Mouse (Mus musculus) heart, adult 2 months (tissue): ENCODE measurements around the gene Hoxa10. TPM values are rescaled to one million over a fixed set of nuclear protein-coding genes. Genes with fewer than 3 reads are reported as not detected.

Experiments used
- DNase-seq, 2 experiments: peaks; one replicate each; pipeline ENCODE4 v3.0.0; 2021
- H3K27ac ChIP-seq: fragments of 200-600 bp; 2 replicates; pipeline ENCODE4 v1.8.1; 2022
- H3K27me3 ChIP-seq: fragments of 200-500 bp; 2 replicates; pipeline ENCODE4 v1.6.1; 2012; ENCODE audit warnings: mild to moderate bottlenecking, low read length, inconsistent platforms, mixed read lengths; ENCODE audit not compliant: control insufficient read depth, insufficient read depth
- H3K36me3 ChIP-seq: fragments of 200-500 bp; 2 replicates; pipeline ENCODE4 v1.6.1; 2012; ENCODE audit warnings: low read length, inconsistent platforms; ENCODE audit not compliant: control insufficient read depth, insufficient read depth
- H3K4me1 ChIP-seq: fragments of 200-500 bp; 2 replicates; pipeline ENCODE4 v1.6.1; 2011; ENCODE audit warnings: low read length; ENCODE audit not compliant: control insufficient read depth, insufficient read depth
- H3K4me3 ChIP-seq: fragments of 200-600 bp; 2 replicates; pipeline ENCODE4 v1.8.1; 2022
- H3K79me2 ChIP-seq: fragments of 200-500 bp; replicated peaks from 2 replicates; pipeline ENCODE4 v1.6.1; 2012; ENCODE audit warnings: mild to moderate bottlenecking, inconsistent platforms, low read length, moderate library complexity, mixed read lengths; ENCODE audit not compliant: control insufficient read depth, insufficient read depth
- H3K9ac ChIP-seq: fragments of 200-500 bp; 2 replicates; pipeline ENCODE4 v1.6.1; 2012; ENCODE audit warnings: low read depth, mild to moderate bottlenecking, control low read depth, inconsistent platforms, low read length, mixed read lengths
- CTCF ChIP-seq: fragments of 200-600 bp; IDR thresholded peaks from 2 replicates; pipeline ENCODE4 v1.8.1; 2022; ENCODE audit warnings: antibody characterized with exemption, mild to moderate bottlenecking, moderate library complexity
- EP300 ChIP-seq: fragments of 200-500 bp; IDR thresholded peaks from 2 replicates; pipeline ENCODE4 v1.6.1; 2011; ENCODE audit warnings: low read depth, low read length, control low read depth; ENCODE audit not compliant: insufficient read depth
- POLR2A ChIP-seq: fragments of 200-500 bp; IDR thresholded peaks from 2 replicates; pipeline ENCODE4 v1.6.1; 2011; ENCODE audit warnings: mild to moderate bottlenecking, low read depth, low read length, control low read depth; ENCODE audit not compliant: insufficient read depth
- whole genome bisulfite sequencing: fragments of 180-500 bp; shearing (Covaris S2); methylation state at CpG from one replicate; pipeline ENCODE4 v1.1.7; 2018; 5-methylcytosine and 5-hydroxymethylcytosine counted together
- intact Hi-C: fragments of 180-260 bp; cut with DNase I; formaldehyde crosslinking; loops from one replicate; pipeline ENCODE4 v1.15.1; 2025
- polyA plus RNA-seq: library from polyadenylated mRNA; depleted of rRNA; stranded (reverse); fragments of >200 nt; gene quantifications from 2 replicates; pipeline ENCODE4 v1.2.3, GENCODE M21; 2012
- total RNA-seq, 2 experiments: library from RNA; stranded (reverse); gene quantifications; 2 replicates each; pipeline ENCODE4 v1.2.3; 2021

Hoxa10 gene
- total and polyA plus RNA-seq, 3 experiments, result not detected

GRCm38 (mm10) chr6:52227470-52228222 lies 13.0 kb downstream of the Hoxa10 start:
- no peaks in the 10 kb centered on the region for H3K36me3 ChIP-seq
- no peak overlapping the region for H3K27ac ChIP-seq
- H3K9ac ChIP-seq, result no peak overlapping the region
- H3K79me2 ChIP-seq, result no peaks in the 10 kb centered on the region
- H3K4me3 ChIP-seq, result no peak overlapping the region
- WGBS, result 11% methylated on average over 11 of the region's 11 CpGs
- no peaks in the 10 kb centered on the region; the same call in 1 of the 2 replicates for H3K4me1 ChIP-seq
- intact Hi-C loops, result no loop called here
- TF ChIP-seq CTCF (no peak), EP300 (no peak), POLR2A (no peak)
- DNase-seq, result no peak
- peaks cover 44% of the 10 kb centered on the region for H3K27me3 ChIP-seq

- Histone ChIP-seq H3K27me3 (peaks cover 42% of the 10 kb centered on the region), H3K4me1 (no peaks in the 10 kb centered on the region), H3K79me2 (no peaks in the 10 kb centered on the region), H3K9ac (no peak overlapping the region), H3K27ac (no peak overlapping the region), H3K36me3 (no peaks in the 10 kb centered on the region), H3K4me3 (no peak overlapping the region)
- WGBS, result 7% methylated on average over 26 of the region's 26 CpGs
- no peak for DNase-seq
- TF ChIP-seq POLR2A, result no peak
- TF ChIP-seq CTCF, result no peak
- no peak for TF ChIP-seq EP300
- intact Hi-C loops, result no loop called here
Observed at GRCm38 (mm10) chr6:52226569-52227257, 13.9 kb downstream of the Hoxa10 start.

- Histone ChIP-seq H3K27me3 (peaks cover 45% of the 10 kb centered on the region), H3K27ac (no peak overlapping the region), H3K4me1 (peaks cover 1% of the 10 kb centered on the region; the same call in 1 of the 2 replicates), H3K36me3 (no peaks in the 10 kb centered on the region), H3K9ac (no peak overlapping the region), H3K4me3 (no peak overlapping the region), H3K79me2 (no peaks in the 10 kb centered on the region)
- intact Hi-C loops, result no loop called here
- WGBS, result 5% methylated on average over 69 of the region's 69 CpGs
- peak in 1 of 2 experiments; percentile 16 for DNase-seq
- TF ChIP-seq CTCF (no peak), EP300 (no peak), POLR2A (no peak)
Observed at GRCm38 (mm10) chr6:52225612-52226568, 14.8 kb downstream of the Hoxa10 start.

- no peak overlapping the region for H3K4me3 ChIP-seq
- no peak overlapping the region for H3K27ac ChIP-seq
- 3% methylated on average over 36 of the region's 36 CpGs for WGBS
Observed at GRCm38 (mm10) chr6:52224895-52225611, 15.6 kb downstream of the Hoxa10 start.

More at GRCm38 (mm10) chr6:52224895-52225611, 15.6 kb downstream of the Hoxa10 start:
- Histone ChIP-seq H3K79me2 (no peaks in the 10 kb centered on the region), H3K36me3 (no peaks in the 10 kb centered on the region), H3K27me3 (peaks cover 39% of the 10 kb centered on the region), H3K4me1 (peaks cover 1% of the 10 kb centered on the region; the same call in 1 of the 2 replicates), H3K9ac (no peak overlapping the region)
- TF ChIP-seq CTCF (no peak), EP300 (no peak), POLR2A (no peak)
- intact Hi-C loops, result loop anchor here (5.0 kb wide), 2 partner anchors 348 to 843 kb away; no protein-coding TSS in a partner anchor
- DNase-seq, result no peak
